Comparison of ENCODE assay signal across 9 mouse cellular contexts in the genomic region with DNA sequence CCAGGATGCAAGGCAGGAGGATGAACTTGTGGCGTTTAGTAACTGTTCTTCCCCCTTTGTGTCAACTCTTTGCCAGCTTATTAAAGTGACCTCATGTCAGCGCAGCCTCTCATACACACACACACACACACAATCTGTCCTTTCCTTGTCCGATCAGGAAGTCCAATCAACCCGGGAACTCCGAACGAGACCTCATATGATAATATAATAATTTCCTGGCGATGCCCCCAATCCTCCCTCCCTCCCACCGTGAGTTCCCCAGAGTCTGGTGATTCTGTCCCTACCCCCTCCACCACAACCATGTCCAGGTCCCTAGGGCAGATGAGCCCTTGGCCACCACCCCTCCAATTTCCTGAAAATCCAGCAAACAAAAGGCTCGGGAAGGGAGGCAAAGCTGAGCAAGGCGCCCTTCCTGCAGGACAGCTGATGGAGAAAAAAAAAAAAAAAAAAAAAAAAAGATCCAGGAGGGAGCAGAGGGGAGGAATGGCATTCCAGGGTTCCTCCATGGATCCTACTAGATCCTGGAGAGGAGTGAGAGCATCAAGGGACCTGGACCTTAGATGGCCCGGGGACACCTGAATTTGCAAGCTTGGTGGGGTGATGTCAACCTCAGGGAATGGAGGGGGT. TPM values are rescaled to one million over a fixed set of nuclear protein-coding genes. Genes with fewer than 3 reads are reported as not detected.
DNase-seq lines count a peak whose midpoint lies in the region; TF ChIP-seq lines count a peak whose summit lies in the region.
"Had no signal": no experiment of that assay in that cellular context is flagged by ENCODE, and none has a peak within 500 bp of the region (broad histone marks: within the 10 kb centered on the region; RNA-seq: fewer than 3 reads in every experiment).

No protein-coding gene starts in this region.

- peak; percentile 58 for TF ChIP-seq EP300 in heart, adult 2 months (IDR thresholded peaks at IDR 0.05; ENCODE audit: insufficient read depth, low read depth, low read length)

- peaks cover 7% of the 10 kb centered on the region for H3K4me1 ChIP-seq in heart, adult 2 months (ENCODE audit: control insufficient read depth, insufficient read depth, low read length)

- H3K9ac ChIP-seq in heart, adult 2 months (ENCODE audit: low read depth, low read length), result peak overlapping the region; percentile 59

- no peaks in the 10 kb centered on the region for H3K79me2 ChIP-seq in heart, adult 2 months (replicated peaks; ENCODE audit: control insufficient read depth, insufficient read depth, low read length)

- peak overlapping the region; percentile 94 for H3K27ac ChIP-seq in heart, adult 2 months

- no peaks in the 10 kb centered on the region for H3K27me3 ChIP-seq in heart, adult 2 months (ENCODE audit: control insufficient read depth, insufficient read depth, low read length)
- H3K27me3 ChIP-seq: Patski had no signal

- WGBS in heart, adult 2 months, result 4% methylated on average over 11 of the region's 11 CpGs

- TF ChIP-seq POLR2A in heart, adult 2 months (IDR thresholded peaks at IDR 0.05; ENCODE audit: insufficient read depth, low read depth, low read length), result 0 out of 2 replicates have a peak, but pooled peaks have one; percentile 14

- H3K36me3 ChIP-seq in heart, adult 2 months (ENCODE audit: control insufficient read depth, insufficient read depth, low read length), result no peaks in the 10 kb centered on the region

- no peak for TF ChIP-seq CTCF in heart, adult 2 months (IDR thresholded peaks at IDR 0.05)

- peak overlapping the region; percentile 49 for H3K4me3 ChIP-seq in heart, adult 2 months

- intact Hi-C loops in heart, adult 2 months (cut with DNase I), result loop anchor here (1.0 to 5.0 kb wide), 5 partner anchors 10 to 444 kb away; a partner anchor contains a TSS

- peak; percentile 40 to 54 for DNase-seq in layer of hippocampus, postnatal 10 days (ENCODE audit: low spot score in 2 of 2)
- no peak for DNase-seq in layer of hippocampus, adult 9-10 months (ENCODE audit: low spot score)
- peak; percentile 70 to 73 for DNase-seq in cerebellum, postnatal 14 days
- peak; percentile 70 to 79 for DNase-seq in heart, adult 2 months
- DNase-seq in kidney, adult 9 months, result peak; percentile 77
- peak; percentile 83 for DNase-seq in lung, postnatal 10 days
- peak; percentile 57 for DNase-seq in testis, postnatal 10 days (ENCODE audit: low spot score)
- no peak for DNase-seq in thymus, adult 18-20 months

RNA-seq across cellular contexts. Expression of a gene that starts 5.4 kb away (rescaled TPM):
- total RNA-seq in layer of hippocampus, postnatal 10 days (2021), result 10 to 100 TPM; 28.8 to 30.7 TPM
- total RNA-seq in heart, adult 2 months (2021), result 1 to 10 TPM; 1.7 to 2.2 TPM
- polyA plus RNA-seq in heart, adult 2 months (2012; rRNA removed), result 6.0 and 8.9 TPM in 2 replicates

RNA-seq across cellular contexts. Expression of a gene that starts 11.1 kb away (rescaled TPM):
- total RNA-seq in layer of hippocampus, postnatal 10 days (2021), result 1 to 10 TPM; 8.3 to 9.3 TPM
- 10 to 100 TPM; 45.9 to 53.9 TPM for total RNA-seq in heart, adult 2 months (2021)
- 35.2 and 51.8 TPM in 2 replicates for polyA plus RNA-seq in heart, adult 2 months (2012; rRNA removed)

RNA-seq across cellular contexts. Expression of a gene that starts 24.6 kb away (rescaled TPM):
- total RNA-seq in layer of hippocampus, postnatal 10 days (2021), result 1 to 10 TPM; 6.2 to 7.7 TPM
- total RNA-seq in heart, adult 2 months (2021), result 10 to 100 TPM; 12.5 to 13.6 TPM
- polyA plus RNA-seq in heart, adult 2 months (2012; rRNA removed), result 23.5 and 24.2 TPM in 2 replicates

RNA-seq across cellular contexts. Expression of a gene that starts 31.3 kb away (rescaled TPM):
- 100 to 1,000 TPM; 188 to 191 TPM for total RNA-seq in layer of hippocampus, postnatal 10 days (2021)
- 10 to 100 TPM; 60.5 to 66.4 TPM for total RNA-seq in heart, adult 2 months (2021)
- 63.9 and 74.2 TPM in 2 replicates for polyA plus RNA-seq in heart, adult 2 months (2012; rRNA removed)

RNA-seq across cellular contexts. Expression of a gene that starts 44.3 kb away (rescaled TPM):
- total RNA-seq in layer of hippocampus, postnatal 10 days (2021), result 10 to 100 TPM; 20.4 to 21.8 TPM
- 1 to 10 TPM; 8.1 to 8.8 TPM for total RNA-seq in heart, adult 2 months (2021)
- 11.8 and 12.8 TPM in 2 replicates for polyA plus RNA-seq in heart, adult 2 months (2012; rRNA removed)

Comparison
In these comparisons a context has a peak if more than half of its experiments do, and no peak if none do; other contexts are left out.
1. DNase-seq: peak in layer of hippocampus, postnatal 10 days (2 of 2), cerebellum, postnatal 14 days (2 of 2), heart, adult 2 months (2 of 2), kidney, adult 9 months (single experiment), lung, postnatal 10 days (single experiment) and testis, postnatal 10 days (single experiment); none in layer of hippocampus, adult 9-10 months (single experiment) and thymus, adult 18-20 months (0 of 2).
2. RNA of a gene that starts 5.4 kb away (total RNA-seq): 28.8 to 30.7 TPM in layer of hippocampus, postnatal 10 days; 1.7 to 2.2 TPM in heart, adult 2 months; every median in the first group is over 4 times any median in the second.
3. RNA of a gene that starts 11.1 kb away (total RNA-seq): 45.9 to 53.9 TPM in heart, adult 2 months; 8.3 to 9.3 TPM in layer of hippocampus, postnatal 10 days; every median in the first group is over 4 times any median in the second.